Mouse (Mus musculus): Measurements from ENCODE around the gene Gipc3.

DNA sequence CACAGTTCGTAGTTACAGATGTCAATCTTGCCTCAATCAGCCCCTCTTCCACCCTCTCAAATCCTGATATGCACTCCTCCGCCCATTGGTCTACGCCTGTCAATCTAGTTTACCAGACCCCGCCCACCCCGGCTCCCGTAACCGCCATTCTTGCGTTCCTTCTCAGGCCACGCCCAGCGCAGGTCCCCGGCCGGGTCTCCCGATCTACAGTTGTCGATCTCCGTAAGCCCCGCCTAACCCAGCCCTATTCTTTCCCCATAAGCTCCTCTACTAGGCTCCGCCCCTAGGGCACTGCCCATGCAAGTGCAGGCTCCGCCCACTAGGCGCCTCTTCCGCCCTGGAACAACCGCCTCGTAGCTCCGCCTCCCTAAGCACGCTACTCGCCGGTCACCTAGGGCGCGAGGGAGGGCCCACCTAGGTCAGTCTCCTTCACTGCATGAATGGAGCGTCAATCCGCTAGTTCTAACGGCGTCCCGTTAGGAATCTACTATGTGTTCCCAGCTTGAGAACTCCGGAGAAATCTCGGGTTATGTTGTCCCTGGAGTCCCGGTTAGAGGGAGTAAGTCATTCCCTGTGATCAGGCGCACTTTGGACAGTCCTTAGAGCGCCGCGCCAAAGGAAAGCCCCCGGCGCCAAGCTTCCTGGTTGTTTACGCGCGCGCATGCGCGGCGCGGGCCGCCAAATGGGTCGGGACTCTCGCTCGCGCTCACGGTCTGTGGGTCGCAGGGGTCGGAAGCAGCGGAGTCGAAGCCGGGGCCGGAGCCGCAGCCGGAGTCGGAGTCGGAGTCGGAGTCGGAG is 22.3 kb downstream of the Gipc3 start, which contains the start of gene Cactin:
- peak; percentile 97 for TF ChIP-seq NRF1 (IDR thresholded peaks at IDR 0.05; ENCODE audit: low read depth, low read length)
- TF ChIP-seq CHD2 (IDR thresholded peaks at IDR 0.05; ENCODE audit: low read length): peak; percentile 55; the same call in 1 of the 2 replicates
- peak; percentile 89 for TF ChIP-seq POLR2A (IDR thresholded peaks at IDR 0.05; ENCODE audit: low read depth, low read length)
- TF ChIP-seq NELFE (IDR thresholded peaks at IDR 0.05; ENCODE audit: low read depth, low read length): peak; percentile 94
- TF ChIP-seq CTCF (conservative IDR thresholded peaks at IDR 0.05 in 1 of 2, IDR thresholded peaks at IDR 0.05 in 1 of 2; ENCODE audit: low read depth in 2 of 2, low read length in 2 of 2): peak in 1 of 2 experiments; percentile 31; a peak in 1 of 4 replicates
- TF ChIP-seq MEF2A (IDR thresholded peaks at IDR 0.05; ENCODE audit: borderline replicate concordance, low read depth, low read length): peak; percentile 70
- peak; percentile 78; the same call in 1 of the 2 replicates for TF ChIP-seq ZMIZ1 (IDR thresholded peaks at IDR 0.05; ENCODE audit: low read depth, low read length)
- no peak for TF ChIP-seq ZNF384 (IDR thresholded peaks at IDR 0.05; ENCODE audit: low read depth, low read length)
